Mouse (Mus musculus) kidney, adult 10 weeks (tissue): ENCODE results near the gene Hcst. TPM values are rescaled to one million over a fixed set of nuclear protein-coding genes. Genes with fewer than 3 reads are reported as not detected.

Experiments used
- polyA plus RNA-seq: library from polyadenylated mRNA; stranded (reverse); fragments of 350-450 nt; fragmentation: Illumina TruSeq; extraction: RNeasy Lipid Tissue Mini Kit (QIAGEN cat#74804); gene quantifications from one replicate; pipeline ENCODE4 v1.2.3, GENCODE M21; 2014; ENCODE audit warnings: low read depth, low replicate concordance

Hcst gene
- polyA plus RNA-seq, result not detected

DNA sequence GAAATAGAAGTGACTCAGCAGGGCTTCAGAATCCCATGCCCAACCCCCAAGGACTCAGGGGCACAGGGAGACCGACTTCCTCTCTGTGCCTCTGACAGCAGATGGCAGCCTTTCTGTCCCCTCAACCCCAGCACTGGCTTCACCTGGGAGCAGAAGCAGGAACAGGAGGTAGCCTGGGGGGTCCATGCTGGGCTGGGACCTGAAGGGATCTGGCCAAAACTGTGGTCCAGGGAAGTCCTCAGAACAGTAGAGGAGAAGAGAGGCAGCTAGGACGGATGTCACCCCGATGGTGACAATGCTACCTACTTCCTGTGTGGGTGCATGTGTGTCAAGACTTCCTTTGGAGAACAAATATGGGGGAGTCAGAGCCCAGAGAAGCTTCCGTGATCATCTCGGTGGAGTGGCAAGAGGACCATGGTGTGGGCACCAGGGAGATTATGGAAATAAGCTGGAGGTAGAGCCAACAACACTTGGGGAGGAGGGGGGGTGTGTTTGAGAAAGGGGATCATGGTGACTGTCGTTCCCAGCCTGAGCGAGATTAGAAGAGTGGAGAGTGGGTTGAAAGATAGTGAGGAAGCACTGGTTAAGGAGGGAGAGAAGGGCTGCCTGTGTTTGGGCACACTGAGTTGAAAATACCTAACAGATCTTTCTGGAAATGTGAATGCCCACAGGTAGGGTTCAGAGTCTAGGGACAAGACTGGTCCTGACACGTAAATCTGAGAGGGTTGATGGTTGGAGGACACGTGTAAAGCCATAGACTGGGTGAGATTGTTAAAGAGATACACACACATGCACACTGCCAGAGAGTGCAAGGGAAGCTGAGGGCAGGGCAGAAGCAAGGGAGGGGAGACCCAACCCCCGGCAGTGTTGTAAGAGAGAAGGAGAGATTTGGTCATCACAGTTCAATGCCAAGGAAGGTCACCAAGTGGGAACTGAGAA is at the start of gene Hcst:
Gene Hcst, minus strand, starts transcription at position 294 of the 939 bp plus-strand sequence.

GRCm38 (mm10) chr7:30457629-30458330 is 38.1 kb upstream of the Hcst start, which contains the start of the genes Kirrel2 and Nphs1:
TSS of gene Kirrel2 (minus strand) at chr7:30457690.
TSS of gene Nphs1 (plus strand) at chr7:30458315.

GRCm38 (mm10) chr7:30444971-30445751 is 25.5 kb upstream of the Hcst start, which contains the start of gene Aplp1:
TSS of gene Aplp1 (minus strand) at chr7:30445535.

GRCm38 (mm10) chr7:30421175-30421889 is 1.7 kb upstream of the Hcst start, which contains the start of gene Nfkbid:
TSS of gene Nfkbid (plus strand) at chr7:30421732.

DNA sequence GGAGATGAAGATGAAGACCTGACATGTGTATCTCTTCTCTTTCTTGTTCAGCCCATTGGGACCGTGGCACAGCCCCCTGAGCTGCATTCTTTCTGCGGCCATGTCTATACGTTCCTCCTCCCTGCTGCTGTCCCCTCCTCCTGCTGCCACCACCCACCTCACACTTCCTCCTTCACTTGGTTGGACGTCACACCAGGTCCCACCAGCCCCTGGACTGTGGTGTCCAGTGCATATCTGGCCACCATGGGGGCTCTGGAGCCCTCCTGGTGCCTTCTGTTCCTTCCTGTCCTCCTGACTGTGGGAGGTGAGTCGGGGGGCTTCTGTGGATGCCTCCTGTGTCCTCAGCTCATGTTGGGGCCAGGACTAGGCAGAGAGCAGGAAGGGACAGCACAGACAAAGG is 6.1 kb downstream of the Hcst start, which contains the start of gene Tyrobp:
Gene Tyrobp, plus strand, starts transcription at position 165 of the 400 bp plus-strand sequence.

Other genes with a start within 250 kb of the Hcst start
- gene Cox7a1, start 235.7 kb downstream of the Hcst start, polyA plus RNA-seq, result not detected
- 58.2 TPM for gene Capns1, start 221.0 kb downstream of the Hcst start, polyA plus RNA-seq
- not detected for gene Polr2i, start 187.9 kb downstream of the Hcst start, polyA plus RNA-seq
- 7.6 TPM for gene Tbcb, start 187.6 kb downstream of the Hcst start, polyA plus RNA-seq
- gene Ovol3, start 184.1 kb downstream of the Hcst start, polyA plus RNA-seq, result not detected
- not detected for gene Thap8, start 139.8 kb downstream of the Hcst start, polyA plus RNA-seq
- gene Wdr62, start 139.4 kb downstream of the Hcst start, polyA plus RNA-seq, result not detected
- gene Clip3, start 128.1 kb downstream of the Hcst start, polyA plus RNA-seq, result 1.7 TPM
- 4.7 TPM for gene Alkbh6, start 111.1 kb downstream of the Hcst start, polyA plus RNA-seq
- 5.0 TPM for gene Syne4, start 105.0 kb downstream of the Hcst start, polyA plus RNA-seq
- gene E130208F15Rik, start 98.1 kb downstream of the Hcst start, polyA plus RNA-seq, result 1.4 TPM
- 5.7 TPM for gene Sdhaf1, start 96.0 kb downstream of the Hcst start, polyA plus RNA-seq
- 0.69 TPM for gene Lrfn3, start 57.1 kb downstream of the Hcst start, polyA plus RNA-seq
- gene Tyrobp, start 6.1 kb downstream of the Hcst start, polyA plus RNA-seq, result 0.97 TPM
- gene Nfkbid, start 1.9 kb upstream of the Hcst start, polyA plus RNA-seq, result not detected
- gene Aplp1, start 25.7 kb upstream of the Hcst start, polyA plus RNA-seq, result 1.6 TPM
- not detected for gene Kirrel2, start 37.8 kb upstream of the Hcst start, polyA plus RNA-seq
- gene Nphs1, start 38.5 kb upstream of the Hcst start, polyA plus RNA-seq, result 3.5 TPM
- 2.5 TPM for gene Prodh2, start 73.8 kb upstream of the Hcst start, polyA plus RNA-seq
- 0.12 TPM for gene Arhgap33, start 115.2 kb upstream of the Hcst start, polyA plus RNA-seq
- gene Hspb6, start 132.3 kb upstream of the Hcst start, polyA plus RNA-seq, result 6.5 TPM
- 0.81 TPM for gene Proser3, start 132.4 kb upstream of the Hcst start, polyA plus RNA-seq
- not detected for gene Lin37, start 140.0 kb upstream of the Hcst start, polyA plus RNA-seq
- 15.9 TPM for gene U2af1l4, start 143.4 kb upstream of the Hcst start, polyA plus RNA-seq
- 2.1 TPM for gene Gm49396, start 143.5 kb upstream of the Hcst start, polyA plus RNA-seq
- 24.8 TPM for gene Psenen, start 143.8 kb upstream of the Hcst start, polyA plus RNA-seq
- not detected for gene Igflr1, start 145.6 kb upstream of the Hcst start, polyA plus RNA-seq
- 2.1 TPM for gene Kmt2b, start 168.9 kb upstream of the Hcst start, polyA plus RNA-seq
- not detected for gene Zbtb32, start 179.1 kb upstream of the Hcst start, polyA plus RNA-seq
- gene Upk1a, start 193.0 kb upstream of the Hcst start, polyA plus RNA-seq, result not detected
- 1,773 TPM for gene Cox6b1, start 206.3 kb upstream of the Hcst start, polyA plus RNA-seq
- not detected for gene Etv2, start 216.0 kb upstream of the Hcst start, polyA plus RNA-seq
- 0.40 TPM for gene Rbm42, start 230.5 kb upstream of the Hcst start, polyA plus RNA-seq
- 1.5 TPM for gene Haus5, start 245.1 kb upstream of the Hcst start, polyA plus RNA-seq